Mouse (Mus musculus) spleen, adult 2 months (tissue): ENCODE data around the gene Coq9.

Experiments used
- CTCF ChIP-seq: fragments of 200-500 bp; IDR thresholded peaks from 2 replicates; pipeline ENCODE4 v1.5.1; 2011; ENCODE audit warnings: mild to moderate bottlenecking, inconsistent platforms; ENCODE audit not compliant: insufficient read depth, insufficient read length, insufficient replicate concordance; ENCODE audit errors: extremely low read depth
- POLR2A ChIP-seq: fragments of 200-500 bp; IDR thresholded peaks from 2 replicates; pipeline ENCODE4 v1.6.1; 2011; ENCODE audit warnings: low read depth, low read length, inconsistent platforms

DNA sequence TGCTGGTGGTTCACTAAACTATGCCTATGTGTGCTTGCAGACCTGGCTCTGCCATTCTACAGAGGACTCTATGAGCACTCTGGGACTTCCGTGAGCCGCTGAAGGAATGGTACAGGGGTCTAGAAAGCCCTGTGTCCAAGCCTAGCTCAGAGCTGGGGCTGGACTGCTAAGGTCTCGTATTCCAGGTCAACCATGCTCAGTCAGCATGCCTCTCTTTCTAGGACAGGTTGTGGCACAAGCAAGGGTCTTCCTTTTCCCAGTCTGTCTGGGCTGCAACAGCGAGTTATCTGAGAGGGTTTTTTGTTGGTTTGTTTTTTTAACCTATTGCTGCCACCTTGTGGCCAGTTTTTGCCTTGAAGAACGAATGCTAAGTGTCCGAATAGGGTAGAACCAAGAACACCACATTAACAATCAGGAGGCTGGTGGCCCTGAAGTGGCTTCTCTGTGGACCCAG is 25.4 kb upstream of the Coq9 start:
- TF ChIP-seq CTCF (peak; percentile 27; the same call in 1 of the 2 replicates), POLR2A (no peak)
